Mouse (Mus musculus) heart, embryonic 11.5 days (tissue): Measurements from ENCODE around the gene 4922502D21Rik. TPM values are rescaled to one million over a fixed set of nuclear protein-coding genes. Genes with fewer than 3 reads are reported as not detected.

Source experiments
- ATAC-seq: fragments of 200-750 bp; cut with Nextera tagmentation; replicated peaks from 2 replicates; pipeline ENCODE4 v1.8.0; 2017; ENCODE audit warnings: moderate library complexity; ENCODE audit not compliant: insufficient number of reproducible peaks, low FRiP score, low TSS enrichment
- H3K27ac ChIP-seq: fragments of 300-500 bp; sonication (generic); 2 replicates; pipeline ENCODE4 v1.5.1; 2014; ENCODE audit warnings: mild to moderate bottlenecking, low read depth, low read length
- H3K27me3 ChIP-seq: fragments of 300-500 bp; sonication (generic); 2 replicates; pipeline ENCODE4 v1.6.1; 2014; ENCODE audit warnings: mild to moderate bottlenecking, low read length, mixed read lengths; ENCODE audit not compliant: control insufficient read depth, insufficient read depth
- H3K36me3 ChIP-seq: fragments of 300-500 bp; sonication (generic); 2 replicates; pipeline ENCODE4 v1.6.1; 2014; ENCODE audit warnings: mild to moderate bottlenecking, low read length, moderate library complexity, mixed read lengths; ENCODE audit not compliant: control insufficient read depth, insufficient read depth
- H3K4me1 ChIP-seq: fragments of 300-500 bp; sonication (generic); 2 replicates; pipeline ENCODE4 v1.6.1; 2014; ENCODE audit warnings: low read length; ENCODE audit not compliant: control insufficient read depth, insufficient read depth
- H3K4me2 ChIP-seq: fragments of 300-500 bp; sonication (generic); 2 replicates; pipeline ENCODE4 v1.6.1; 2014; ENCODE audit warnings: mild to moderate bottlenecking, moderate library complexity
- H3K4me3 ChIP-seq: fragments of 300-500 bp; sonication (generic); 2 replicates; pipeline ENCODE4 v1.5.1; 2014; ENCODE audit warnings: low read depth, low read length
- H3K9ac ChIP-seq: fragments of 300-500 bp; sonication (generic); 2 replicates; pipeline ENCODE4 v1.6.1; 2014; ENCODE audit warnings: mild to moderate bottlenecking, low read depth, low read length, moderate library complexity
- H3K9me3 ChIP-seq: fragments of 300-500 bp; sonication (generic); replicated peaks from 2 replicates; pipeline ENCODE4 v1.6.1; 2016; ENCODE audit warnings: low read length; ENCODE audit not compliant: control insufficient read depth
- WGBS: fragments of 180-500 bp; shearing (Covaris S2); extraction: QIAGEN DNeasy Blood & Tissue Kit; methylation state at CpG from one replicate; pipeline ENCODE4 v1.1.7; 2014; ENCODE audit not compliant: insufficient replicate concordance; 5-methylcytosine and 5-hydroxymethylcytosine counted together
- polyA plus RNA-seq: library from polyadenylated mRNA; unstranded; fragments of >200 nt; fragmentation: Nextera tagmentation; extraction: Ambion mirVana; gene quantifications from 2 replicates; pipeline ENCODE4 v1.2.1, GENCODE M21; 2014

Gene 4922502D21Rik
- polyA plus RNA-seq, 1 experiment from 2014 or later = not detected

GRCm38 (mm10) chr6:129319331-129319730 lies 12.3 kb downstream of the 4922502D21Rik start:
- no peaks in the 10 kb centered on the region for H3K27me3 ChIP-seq
- H3K9me3 ChIP-seq = no peaks in the 10 kb centered on the region
- H3K4me1 ChIP-seq = no peaks in the 10 kb centered on the region
- H3K27ac ChIP-seq = no peak overlapping the region
- WGBS = 72% methylated on average over 4 of the region's 4 CpGs
- no peak overlapping the region for H3K9ac ChIP-seq
- no peak for ATAC-seq
- no peak overlapping the region for H3K4me2 ChIP-seq
- H3K36me3 ChIP-seq = no peaks in the 10 kb centered on the region
- no peak overlapping the region for H3K4me3 ChIP-seq

- H3K4me1 ChIP-seq = no peaks in the 10 kb centered on the region
- H3K27ac ChIP-seq = no peak overlapping the region
- no peak for ATAC-seq
- no peak overlapping the region for H3K4me3 ChIP-seq
- WGBS = 50% methylated on average over 1 of the region's 1 CpGs
- H3K36me3 ChIP-seq = no peaks in the 10 kb centered on the region
- H3K9ac ChIP-seq = no peak overlapping the region
- H3K4me2 ChIP-seq = no peak overlapping the region
- no peaks in the 10 kb centered on the region for H3K27me3 ChIP-seq
- no peaks in the 10 kb centered on the region for H3K9me3 ChIP-seq
Observed at GRCm38 (mm10) chr6:129318395-129318794, 13.2 kb downstream of the 4922502D21Rik start.

DNA sequence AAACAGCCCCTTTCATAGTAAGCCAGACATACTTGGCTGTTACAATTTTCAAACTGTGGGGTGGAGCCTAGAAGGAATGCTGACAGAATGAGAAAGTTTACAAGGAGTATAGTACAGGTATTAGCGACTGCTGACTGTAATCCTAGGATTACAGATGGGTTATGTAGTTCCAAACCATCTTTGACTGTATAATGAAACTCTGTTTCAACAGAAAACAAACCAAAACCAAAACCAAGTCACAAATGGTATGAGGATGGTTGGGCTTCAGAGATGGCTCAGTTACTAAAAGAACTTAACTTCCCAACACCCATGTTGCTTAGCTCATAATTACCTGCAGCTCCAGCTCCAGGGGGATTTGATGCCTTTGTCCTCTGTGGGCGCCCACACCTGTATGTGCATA lies 15.1 kb downstream of the 4922502D21Rik start:
- H3K4me3 ChIP-seq = no peak overlapping the region
- no peak overlapping the region for H3K4me2 ChIP-seq
- no peak overlapping the region for H3K27ac ChIP-seq
- no peak overlapping the region for H3K9ac ChIP-seq
- 63% methylated on average over 2 of the region's 2 CpGs for WGBS
- ATAC-seq = no peak
- H3K27me3 ChIP-seq = no peaks in the 10 kb centered on the region
- no peaks in the 10 kb centered on the region for H3K36me3 ChIP-seq
- H3K9me3 ChIP-seq = no peaks in the 10 kb centered on the region
- H3K4me1 ChIP-seq = no peaks in the 10 kb centered on the region

- Histone ChIP-seq H3K9me3 (no peaks in the 10 kb centered on the region), H3K27me3 (no peaks in the 10 kb centered on the region), H3K36me3 (no peaks in the 10 kb centered on the region), H3K9ac (no peak overlapping the region), H3K27ac (no peak overlapping the region), H3K4me3 (no peak overlapping the region), H3K4me1 (no peaks in the 10 kb centered on the region), H3K4me2 (no peak overlapping the region)
- WGBS = 80% methylated on average over 1 of the region's 1 CpGs
- no peak for ATAC-seq
Observed at GRCm38 (mm10) chr6:129315698-129316097, 15.9 kb downstream of the 4922502D21Rik start.

GRCm38 (mm10) chr6:129314655-129315168 lies 16.9 kb downstream of the 4922502D21Rik start:
- H3K4me1 ChIP-seq = no peaks in the 10 kb centered on the region
- no peak for ATAC-seq
- H3K36me3 ChIP-seq = no peaks in the 10 kb centered on the region
- no peak overlapping the region for H3K27ac ChIP-seq
- no peaks in the 10 kb centered on the region for H3K27me3 ChIP-seq
- no peak overlapping the region for H3K9ac ChIP-seq
- H3K4me3 ChIP-seq = no peak overlapping the region
- WGBS = 73% methylated on average over 3 of the region's 3 CpGs
- H3K4me2 ChIP-seq = no peak overlapping the region
- no peaks in the 10 kb centered on the region for H3K9me3 ChIP-seq

DNA sequence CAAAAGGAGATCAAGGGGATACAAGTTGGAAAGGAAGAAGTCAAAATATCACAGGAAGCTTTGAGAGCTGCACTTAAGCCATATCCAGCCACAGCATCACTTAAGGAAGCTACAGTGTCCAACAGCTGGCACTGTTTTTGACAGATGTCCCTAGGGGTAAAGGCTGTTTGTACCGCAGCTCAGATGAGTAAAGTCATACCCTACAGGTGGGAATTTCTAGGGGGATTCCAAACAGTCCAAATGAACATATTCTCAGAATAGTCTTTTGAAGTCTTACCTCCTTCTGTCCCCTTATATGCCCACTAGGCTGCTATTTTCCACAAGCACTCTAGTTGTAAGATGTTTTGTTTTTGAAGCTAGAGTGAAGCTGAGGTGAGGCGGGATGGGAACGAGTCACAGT lies 19.1 kb downstream of the 4922502D21Rik start:
- Histone ChIP-seq H3K9me3 (no peaks in the 10 kb centered on the region), H3K4me1 (no peaks in the 10 kb centered on the region), H3K4me2 (no peak overlapping the region), H3K4me3 (no peak overlapping the region), H3K9ac (no peak overlapping the region), H3K36me3 (no peaks in the 10 kb centered on the region), H3K27me3 (no peaks in the 10 kb centered on the region), H3K27ac (no peak overlapping the region)
- WGBS = 82% methylated on average over 3 of the region's 3 CpGs
- ATAC-seq = no peak

DNA sequence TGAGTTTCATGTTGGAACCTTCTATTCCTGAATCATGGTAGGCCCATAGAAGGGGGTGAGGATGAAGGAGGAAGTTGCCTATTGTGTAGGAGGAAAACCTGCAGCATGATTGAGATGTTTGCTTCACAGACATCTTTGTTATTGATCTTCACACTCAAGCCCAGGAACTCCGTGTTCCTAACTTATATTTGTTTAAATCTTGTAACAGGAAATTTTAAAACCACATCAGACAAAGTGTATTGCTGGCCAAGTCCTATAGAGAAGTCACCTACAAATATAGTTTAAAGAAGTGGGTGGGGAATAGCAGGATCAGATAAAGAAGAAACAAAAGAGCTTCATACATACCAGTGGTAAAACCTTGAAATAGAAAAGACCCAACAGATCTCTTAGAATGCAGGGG lies 27.4 kb downstream of the 4922502D21Rik start:
- H3K9me3 ChIP-seq = no peaks in the 10 kb centered on the region
- H3K9ac ChIP-seq = no peak overlapping the region
- H3K4me1 ChIP-seq = no peaks in the 10 kb centered on the region
- H3K27ac ChIP-seq = no peak overlapping the region
- WGBS = 61% methylated on average over 1 of the region's 1 CpGs
- no peaks in the 10 kb centered on the region for H3K36me3 ChIP-seq
- no peak for ATAC-seq
- H3K4me3 ChIP-seq = no peak overlapping the region
- H3K27me3 ChIP-seq = no peaks in the 10 kb centered on the region
- no peak overlapping the region for H3K4me2 ChIP-seq

DNA sequence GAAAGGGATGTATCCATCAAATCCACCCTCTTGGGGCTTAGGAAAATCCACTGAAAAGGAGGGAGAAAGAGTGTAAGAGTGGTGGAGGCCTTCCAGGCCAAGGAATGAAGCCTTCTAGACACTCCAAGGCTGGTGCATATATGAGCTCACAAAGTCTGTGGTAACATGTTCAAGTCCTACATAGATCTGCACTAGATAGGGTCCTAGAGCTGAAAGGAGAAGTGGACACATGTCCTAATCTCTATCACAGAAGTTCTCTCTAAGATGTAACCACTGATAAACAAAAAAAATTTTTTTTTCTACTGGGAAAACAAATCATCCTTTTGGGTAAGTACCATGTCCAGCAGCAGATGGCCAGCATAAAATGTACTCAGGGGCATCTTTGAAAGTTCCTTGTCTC lies 42.9 kb downstream of the 4922502D21Rik start:
- ATAC-seq = no peak

DNA sequence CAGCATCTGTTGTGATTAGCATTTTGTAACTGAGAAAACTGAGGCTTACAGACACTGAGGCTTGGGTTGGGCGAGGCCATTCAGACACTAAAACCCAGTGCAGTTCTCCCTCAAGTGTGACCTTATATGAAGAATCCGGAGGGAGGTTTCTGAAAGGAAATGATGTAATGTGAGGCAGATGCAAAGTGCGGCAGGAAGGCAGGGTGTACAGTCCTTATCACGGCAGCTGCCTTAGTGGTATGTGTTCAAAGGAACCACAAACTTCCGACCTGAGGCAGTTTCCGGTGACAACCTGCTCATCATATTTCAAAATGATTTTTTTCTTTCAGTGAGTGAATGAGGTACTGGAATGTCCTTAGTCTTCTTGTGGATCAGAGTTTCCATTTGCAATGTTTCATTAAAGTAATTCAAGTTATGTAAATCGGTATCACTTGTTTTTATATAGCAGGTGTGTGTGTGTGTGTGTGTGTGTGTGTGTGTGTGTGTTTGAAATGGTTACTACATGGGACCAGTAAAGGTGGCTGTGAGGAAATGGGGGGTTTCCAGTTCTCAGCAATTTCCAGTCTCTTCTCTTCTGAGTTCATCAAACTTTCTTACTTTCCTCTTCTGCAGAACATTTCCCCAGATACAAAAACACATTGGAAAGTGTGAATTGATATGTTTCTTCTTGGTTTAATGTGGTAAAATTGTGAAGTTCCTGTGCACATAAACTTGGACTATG lies 47.1 kb downstream of the 4922502D21Rik start:
- Histone ChIP-seq H3K27ac (no peak overlapping the region), H3K27me3 (no peaks in the 10 kb centered on the region), H3K9me3 (no peaks in the 10 kb centered on the region), H3K4me3 (no peak overlapping the region), H3K9ac (no peak overlapping the region), H3K4me2 (no peak overlapping the region), H3K4me1 (no peaks in the 10 kb centered on the region), H3K36me3 (no peaks in the 10 kb centered on the region)
- ATAC-seq = no peak
- 59% methylated on average over 7 of the region's 7 CpGs for WGBS

More for the DNA sequence above, 42.9 kb downstream of the 4922502D21Rik start:
- H3K9ac ChIP-seq = no peak overlapping the region
- H3K4me2 ChIP-seq = no peak overlapping the region
- no peak overlapping the region for H3K4me3 ChIP-seq
- no peaks in the 10 kb centered on the region for H3K36me3 ChIP-seq
- H3K4me1 ChIP-seq = no peaks in the 10 kb centered on the region
- no peaks in the 10 kb centered on the region for H3K27me3 ChIP-seq
- H3K9me3 ChIP-seq = no peaks in the 10 kb centered on the region
- H3K27ac ChIP-seq = no peak overlapping the region
